Mouse (Mus musculus): Measurements from ENCODE around the gene Ugt1a9.

DNA sequence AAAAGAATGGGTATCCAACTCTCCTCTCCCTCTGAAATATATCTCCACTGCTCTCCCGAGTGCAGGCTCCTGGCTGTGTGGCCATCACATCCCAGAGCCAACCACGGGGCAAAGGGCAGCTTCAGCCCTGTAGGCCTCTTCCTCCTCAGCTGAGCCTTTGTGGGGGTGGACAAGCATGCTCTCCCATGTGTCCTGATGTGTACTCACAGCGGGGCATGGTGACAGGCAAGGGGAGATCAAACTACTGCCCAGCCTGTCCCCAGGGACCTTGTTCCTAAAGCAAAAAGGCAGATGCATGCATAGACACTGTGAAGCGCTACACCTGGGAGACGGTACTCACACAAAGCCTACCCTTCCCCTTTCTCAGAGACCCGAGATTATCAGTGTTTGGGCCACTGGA lies 189.5 kb downstream of the Ugt1a9 start:
- TF ChIP-seq POLR2A (IDR thresholded peaks at IDR 0.05; ENCODE audit: control insufficient read depth, extremely low read depth, insufficient read depth, low read length, poor library complexity): no peak
- TF ChIP-seq CTCF (IDR thresholded peaks at IDR 0.05; ENCODE audit: borderline replicate concordance, control insufficient read depth, extremely low read depth, insufficient read depth, low read length, poor library complexity): no peak

All from thymus, adult 2 months (tissue).